Mouse (Mus musculus) midbrain, embryonic 11.5 days (tissue): ENCODE measurements at regions not wholly inside any gene's neighbourhood (a gene's known extent, or its start where the extent isn't known, plus 50 kb on each side); places are given as distances from the start of the nearest gene placed in this dataset.

Experiments
- ATAC-seq: fragments of 200-750 bp; cut with Nextera tagmentation; 2 replicates; pipeline ENCODE4 v1.8.0; 2017; ENCODE audit warnings: moderate TSS enrichment, moderate library complexity; ENCODE audit not compliant: low FRiP score
- DNase-seq: peaks from one replicate; pipeline ENCODE4 v3.0.0; 2015; ENCODE audit warnings: low spot score; ENCODE audit errors: missing footprints
- H3K27ac ChIP-seq: fragments of 300-500 bp; sonication (generic); 2 replicates; pipeline ENCODE4 v1.5.1; 2014; ENCODE audit warnings: low read depth, low read length
- H3K27me3 ChIP-seq: fragments of 300-500 bp; sonication (generic); 2 replicates; pipeline ENCODE4 v1.6.1; 2014; ENCODE audit warnings: mild to moderate bottlenecking, low read length, moderate library complexity, mixed read lengths; ENCODE audit not compliant: control insufficient read depth, insufficient read depth
- H3K36me3 ChIP-seq: fragments of 300-500 bp; sonication (generic); 2 replicates; pipeline ENCODE4 v1.6.1; 2014; ENCODE audit warnings: mild to moderate bottlenecking, low read length, moderate library complexity, mixed read lengths; ENCODE audit not compliant: control insufficient read depth, insufficient read depth
- H3K4me1 ChIP-seq: fragments of 300-500 bp; sonication (generic); 2 replicates; pipeline ENCODE4 v1.6.1; 2014; ENCODE audit warnings: low read length; ENCODE audit not compliant: control insufficient read depth, insufficient read depth
- H3K4me2 ChIP-seq: fragments of 300-500 bp; sonication (generic); 2 replicates; pipeline ENCODE4 v1.6.1; 2014; ENCODE audit warnings: mild to moderate bottlenecking, moderate library complexity
- H3K4me3 ChIP-seq: fragments of 300-500 bp; sonication (generic); 2 replicates; pipeline ENCODE4 v1.5.1; 2014; ENCODE audit warnings: low read depth, low read length
- H3K9ac ChIP-seq: fragments of 300-500 bp; sonication (generic); 2 replicates; pipeline ENCODE4 v1.6.1; 2014; ENCODE audit warnings: low read length
- H3K9me3 ChIP-seq: fragments of 300-500 bp; sonication (generic); 2 replicates; pipeline ENCODE4 v1.6.1; 2016; ENCODE audit warnings: low read length; ENCODE audit not compliant: control insufficient read depth
- whole genome bisulfite sequencing: fragments of 180-500 bp; shearing (Covaris S2); extraction: QIAGEN DNeasy Blood & Tissue Kit; methylation state at CpG from one replicate; pipeline ENCODE4 v1.1.7; 2014; 5-methylcytosine and 5-hydroxymethylcytosine counted together

- no peak overlapping the region for H3K27ac ChIP-seq
- no peak for DNase-seq
These were observed 742.7 kb downstream of the Tmem132b start for GRCm38 (mm10) chr5:126274316-126274715.

GRCm38 (mm10) chr5:126281057-126281728 lies 749.6 kb downstream of the Tmem132b start:
- peaks cover 5% of the 10 kb centered on the region; the same call in 1 of the 2 replicates for H3K4me1 ChIP-seq
- WGBS, result 19% methylated on average over 10 of the region's 10 CpGs
- no peak overlapping the region for H3K27ac ChIP-seq
- no peaks in the 10 kb centered on the region for H3K27me3 ChIP-seq
- H3K9me3 ChIP-seq, result no peaks in the 10 kb centered on the region
- H3K9ac ChIP-seq, result no peak overlapping the region
- H3K36me3 ChIP-seq, result no peaks in the 10 kb centered on the region
- H3K4me2 ChIP-seq, result no peak overlapping the region
- peak; percentile 85 for DNase-seq
- ATAC-seq, result no peak
- H3K4me3 ChIP-seq, result no peak overlapping the region

More at GRCm38 (mm10) chr5:126274316-126274715, 742.7 kb downstream of the Tmem132b start:
- H3K4me2 ChIP-seq, result no peak overlapping the region
- ATAC-seq, result no peak
- no peaks in the 10 kb centered on the region for H3K9me3 ChIP-seq
- no peaks in the 10 kb centered on the region for H3K36me3 ChIP-seq
- WGBS, result 92% methylated on average over 8 of the region's 8 CpGs
- no peak overlapping the region for H3K4me3 ChIP-seq
- H3K27me3 ChIP-seq, result no peaks in the 10 kb centered on the region
- no peaks in the 10 kb centered on the region for H3K4me1 ChIP-seq
- H3K9ac ChIP-seq, result no peak overlapping the region

GRCm38 (mm10) chr5:126281782-126282181 lies 750.2 kb downstream of the Tmem132b start:
- Histone ChIP-seq H3K4me3 (no peak overlapping the region), H3K4me2 (no peak overlapping the region), H3K27ac (no peak overlapping the region), H3K4me1 (peaks cover 5% of the 10 kb centered on the region; the same call in 1 of the 2 replicates), H3K36me3 (no peaks in the 10 kb centered on the region), H3K9ac (no peak overlapping the region), H3K9me3 (no peaks in the 10 kb centered on the region), H3K27me3 (no peaks in the 10 kb centered on the region)
- WGBS, result 2% methylated on average over 7 of the region's 7 CpGs
- DNase-seq (no peak), ATAC-seq (no peak)

GRCm38 (mm10) chr5:126324847-126325246 lies 793.3 kb downstream of the Tmem132b start:
- H3K36me3 ChIP-seq, result no peaks in the 10 kb centered on the region
- no peak overlapping the region for H3K4me3 ChIP-seq
- no peak for ATAC-seq
- no peaks in the 10 kb centered on the region for H3K9me3 ChIP-seq
- no peaks in the 10 kb centered on the region for H3K27me3 ChIP-seq
- DNase-seq, result peak; percentile 65
- no peaks in the 10 kb centered on the region for H3K4me1 ChIP-seq
- 79% methylated on average over 6 of the region's 6 CpGs for WGBS
- H3K4me2 ChIP-seq, result no peak overlapping the region
- H3K9ac ChIP-seq, result no peak overlapping the region
- H3K27ac ChIP-seq, result no peak overlapping the region

DNA sequence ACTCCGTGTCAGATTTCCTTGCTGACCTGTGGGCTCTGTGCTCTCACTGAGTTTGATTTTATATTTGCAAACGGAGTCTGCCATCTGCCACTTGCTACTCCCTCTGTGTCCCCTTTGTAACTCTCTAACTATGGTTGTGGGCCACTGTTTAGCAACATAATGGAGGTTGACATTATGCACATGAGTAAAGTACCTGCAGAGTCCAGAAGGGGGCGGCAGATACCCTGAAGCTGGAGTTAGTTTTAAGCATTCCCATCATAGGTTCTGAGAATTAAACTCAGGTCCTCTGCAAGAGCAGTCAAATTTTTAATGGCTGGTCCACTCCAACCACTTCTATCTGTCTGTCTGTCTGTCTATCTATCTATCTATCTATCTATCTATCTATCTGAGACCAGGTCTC lies 796.7 kb downstream of the Tmem132b start:
- no peaks in the 10 kb centered on the region for H3K9me3 ChIP-seq
- H3K27ac ChIP-seq, result no peak overlapping the region
- no peaks in the 10 kb centered on the region for H3K27me3 ChIP-seq
- no peaks in the 10 kb centered on the region for H3K4me1 ChIP-seq
- DNase-seq (peak; percentile 75), ATAC-seq (no peak)
- H3K4me3 ChIP-seq, result no peak overlapping the region
- H3K9ac ChIP-seq, result no peak overlapping the region
- H3K4me2 ChIP-seq, result no peak overlapping the region
- H3K36me3 ChIP-seq, result no peaks in the 10 kb centered on the region
- WGBS, result 43% methylated on average over 3 of the region's 3 CpGs

DNA sequence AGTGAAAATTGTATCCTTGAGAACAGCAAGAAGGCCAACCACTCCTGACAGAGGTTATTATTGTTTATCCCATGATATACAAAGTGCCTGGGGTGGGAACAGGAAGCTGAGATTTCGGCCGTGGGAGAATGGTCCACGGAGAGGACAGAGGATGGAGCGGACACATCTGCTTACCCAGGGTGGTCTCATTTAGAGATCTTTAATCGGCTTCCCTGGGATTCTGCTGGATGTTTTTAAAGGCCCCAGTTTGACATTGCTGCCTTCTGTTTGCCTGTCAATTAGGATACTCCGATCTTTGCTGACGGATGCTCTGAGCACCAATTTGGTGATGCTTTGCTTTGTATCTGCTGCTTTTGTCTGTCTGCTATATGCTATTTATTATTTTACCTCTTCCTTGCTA lies 803.5 kb downstream of the Tmem132b start:
- WGBS, result 48% methylated on average over 7 of the region's 7 CpGs
- no peaks in the 10 kb centered on the region for H3K36me3 ChIP-seq
- no peaks in the 10 kb centered on the region for H3K9me3 ChIP-seq
- no peak overlapping the region for H3K9ac ChIP-seq
- no peak overlapping the region for H3K4me2 ChIP-seq
- no peaks in the 10 kb centered on the region for H3K27me3 ChIP-seq
- DNase-seq, result peak; percentile 35
- peaks cover 9% of the 10 kb centered on the region for H3K4me1 ChIP-seq
- peak overlapping the region; percentile 30; the same call in 1 of the 2 replicates for H3K27ac ChIP-seq
- H3K4me3 ChIP-seq, result no peak overlapping the region
- no peak for ATAC-seq

DNA sequence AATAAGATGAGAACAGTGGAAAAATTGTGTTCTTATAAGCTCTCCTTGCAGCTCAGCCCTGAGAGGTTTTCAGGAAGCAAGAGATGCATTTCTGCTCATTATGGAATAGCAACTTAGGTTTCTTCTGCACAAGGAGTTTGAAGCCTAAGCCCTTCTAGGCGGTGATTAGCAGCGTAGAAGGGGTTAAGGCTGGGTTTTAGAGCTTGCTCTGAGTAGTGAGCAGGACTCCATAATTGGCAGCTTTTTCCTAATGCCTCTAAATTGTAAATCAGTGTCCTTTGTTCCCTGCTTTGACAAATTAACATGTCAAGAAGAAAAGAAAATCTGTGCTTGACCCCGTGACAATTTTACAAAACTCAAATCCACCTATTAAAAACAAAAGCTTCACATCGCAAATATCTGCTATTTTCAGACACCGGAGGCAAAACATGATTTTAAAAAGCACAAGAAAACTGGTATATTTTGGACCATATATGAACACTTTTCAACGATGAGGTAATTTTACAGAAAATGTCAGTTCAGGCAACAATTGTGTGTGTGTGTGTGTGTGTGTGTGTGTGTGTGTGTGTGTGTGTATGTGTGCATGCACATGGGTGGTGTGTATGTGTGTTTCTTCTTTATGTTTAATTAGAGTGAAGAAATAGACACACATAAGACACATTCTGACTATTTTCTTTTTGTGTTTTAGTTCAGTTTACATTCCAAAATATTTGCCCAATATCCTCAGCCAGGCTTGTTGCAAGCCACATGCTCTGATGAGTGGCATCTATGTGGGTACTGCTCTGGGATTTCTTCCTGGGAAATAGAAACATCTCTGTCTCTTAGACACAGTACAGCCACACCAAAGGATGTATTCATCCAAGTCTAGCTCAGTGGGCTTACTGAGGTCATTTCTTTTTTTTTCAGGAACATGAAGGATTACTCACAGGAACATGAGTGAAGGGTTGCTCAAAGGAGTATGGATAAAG lies 804.3 kb downstream of the Tmem132b start:
- DNase-seq (peak; percentile 69), ATAC-seq (no peak)
- Histone ChIP-seq H3K4me3 (no peak overlapping the region), H3K9me3 (no peaks in the 10 kb centered on the region), H3K9ac (no peak overlapping the region), H3K4me2 (no peak overlapping the region), H3K27ac (peak overlapping the region; percentile 30; the same call in 1 of the 2 replicates), H3K27me3 (no peaks in the 10 kb centered on the region), H3K36me3 (no peaks in the 10 kb centered on the region), H3K4me1 (peaks cover 9% of the 10 kb centered on the region)
- WGBS, result 50% methylated on average over 6 of the region's 6 CpGs

DNA sequence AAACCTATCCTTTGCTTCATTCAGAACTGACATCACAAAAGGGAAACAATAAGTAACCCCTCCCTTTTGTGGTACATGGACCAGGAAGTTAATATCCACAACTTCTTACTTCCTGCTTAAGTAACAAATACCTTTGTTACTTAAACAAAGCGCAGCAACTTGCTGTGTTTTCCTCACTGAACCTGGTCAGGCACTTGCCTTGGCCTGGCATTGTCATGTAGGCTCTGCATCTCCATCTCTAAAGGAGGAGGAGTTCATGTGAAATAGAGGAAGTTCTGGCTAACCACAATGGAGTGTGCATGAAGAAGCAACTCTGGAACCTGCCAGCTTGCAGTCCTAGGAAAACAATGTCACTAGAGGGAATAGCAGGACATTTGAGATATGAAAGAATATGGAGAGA lies 806.3 kb downstream of the Tmem132b start:
- Histone ChIP-seq H3K4me2 (no peak overlapping the region), H3K27ac (no peak overlapping the region), H3K4me1 (peaks cover 9% of the 10 kb centered on the region), H3K27me3 (no peaks in the 10 kb centered on the region), H3K9ac (no peak overlapping the region), H3K36me3 (no peaks in the 10 kb centered on the region), H3K9me3 (no peaks in the 10 kb centered on the region), H3K4me3 (no peak overlapping the region)
- 63% methylated on average over 1 of the region's 1 CpGs for WGBS
- DNase-seq (peak; percentile 21), ATAC-seq (no peak)

DNA sequence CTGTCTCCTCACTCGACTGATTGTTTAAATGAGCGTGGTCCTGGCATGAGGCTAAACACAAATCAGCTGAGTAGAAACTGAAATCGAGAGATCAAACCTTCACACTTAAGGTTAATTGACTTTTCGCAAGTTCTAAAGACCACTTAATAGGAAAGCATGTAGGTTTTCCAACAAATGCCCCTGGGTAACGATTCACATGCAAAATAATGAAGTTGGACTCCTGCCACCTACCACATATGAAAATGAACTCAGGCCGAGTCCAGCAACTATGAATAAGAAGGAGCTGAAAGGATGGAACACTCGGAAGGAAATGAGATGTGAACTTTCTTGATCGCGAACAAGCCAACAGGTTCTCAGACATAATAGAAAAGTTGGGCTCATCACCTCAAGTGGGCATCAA lies 812.0 kb downstream of the Tmem132b start:
- no peak overlapping the region for H3K27ac ChIP-seq
- peak; percentile 69 for DNase-seq
- no peaks in the 10 kb centered on the region for H3K36me3 ChIP-seq
- ATAC-seq, result no peak
- H3K4me3 ChIP-seq, result no peak overlapping the region
- WGBS, result 88% methylated on average over 9 of the region's 9 CpGs
- no peaks in the 10 kb centered on the region for H3K4me1 ChIP-seq
- H3K9me3 ChIP-seq, result no peaks in the 10 kb centered on the region
- no peak overlapping the region for H3K9ac ChIP-seq
- no peaks in the 10 kb centered on the region for H3K27me3 ChIP-seq
- no peak overlapping the region for H3K4me2 ChIP-seq
